Mouse (Mus musculus) limb, embryonic 15.5 days (tissue): ENCODE data around the gene 1700084M14Rik. TPM values are rescaled to one million over a fixed set of nuclear protein-coding genes. Genes with fewer than 3 reads are reported as not detected.
"Not testable (repeated sequence)": the region's sequence is repeated elsewhere in the genome, so short reads cannot be mapped to it uniquely, and the experiment has no call there.

Experiments
- ATAC-seq: fragments of 200-750 bp; cut with Nextera tagmentation; 2 replicates; pipeline ENCODE4 v1.8.0; 2017; ENCODE audit warnings: low read depth, moderate TSS enrichment; ENCODE audit not compliant: insufficient number of reproducible peaks, low FRiP score, low TSS enrichment
- H3K27ac ChIP-seq: fragments of 300-500 bp; sonication (generic); 2 replicates; pipeline ENCODE4 v1.5.1; 2015; ENCODE audit warnings: moderate library complexity, mild to moderate bottlenecking, inconsistent platforms
- H3K27me3 ChIP-seq: fragments of 300-500 bp; sonication (generic); 2 replicates; pipeline ENCODE4 v1.6.1; 2015; ENCODE audit warnings: inconsistent platforms
- H3K36me3 ChIP-seq: fragments of 300-500 bp; sonication (generic); 2 replicates; pipeline ENCODE4 v1.6.1; 2015; ENCODE audit warnings: inconsistent platforms
- H3K4me1 ChIP-seq: fragments of 300-500 bp; sonication (generic); 2 replicates; pipeline ENCODE4 v1.6.1; 2015; ENCODE audit warnings: inconsistent platforms
- H3K4me2 ChIP-seq: fragments of 300-500 bp; sonication (generic); 2 replicates; pipeline ENCODE4 v1.6.1; 2015; ENCODE audit warnings: mild to moderate bottlenecking, inconsistent platforms
- H3K4me3 ChIP-seq: fragments of 300-500 bp; sonication (generic); 2 replicates; pipeline ENCODE4 v1.5.1; 2015; ENCODE audit warnings: mild to moderate bottlenecking, inconsistent platforms
- H3K9ac ChIP-seq: fragments of 300-500 bp; sonication (generic); 2 replicates; pipeline ENCODE4 v1.6.1; 2015; ENCODE audit warnings: inconsistent platforms
- H3K9me3 ChIP-seq: fragments of 300-500 bp; sonication (generic); 2 replicates; pipeline ENCODE4 v1.6.1; 2016; ENCODE audit warnings: inconsistent platforms
- WGBS: fragments of 180-500 bp; shearing (Covaris S2); methylation state at CpG from one replicate; pipeline ENCODE4 v1.1.7; 2015; 5-methylcytosine and 5-hydroxymethylcytosine counted together
- polyA plus RNA-seq: library from polyadenylated mRNA; unstranded; fragments of >200 nt; fragmentation: Nextera tagmentation; extraction: Ambion mirVana; gene quantifications from 2 replicates; pipeline ENCODE4 v1.2.1, GENCODE M21; 2015

Gene 1700084M14Rik
- polyA plus RNA-seq, result not detected in 2 replicates

- H3K27ac ChIP-seq, H3K4me1 ChIP-seq, H3K4me2 ChIP-seq, H3K27me3 ChIP-seq, H3K36me3 ChIP-seq, H3K4me3 ChIP-seq, H3K9ac ChIP-seq, H3K9me3 ChIP-seq, ATAC-seq: not testable (repeated sequence)
- WGBS, result 87% methylated on average over 3 of the region's 3 CpGs
Observed at GRCm38 (mm10) chrX:91575811-91576210, at the start of gene 1700084M14Rik. Gene 1700084M14Rik (minus strand): TSS chrX:91575911.

Other genes with a start within 250 kb of the 1700084M14Rik start
- gene Mageb2, start 244.2 kb downstream of the 1700084M14Rik start, polyA plus RNA-seq, result not detected in 2 replicates
- not detected in 2 replicates for gene Gm5072, start 183.4 kb downstream of the 1700084M14Rik start, polyA plus RNA-seq
- not detected in 2 replicates for gene Gm8914, start 95.8 kb downstream of the 1700084M14Rik start, polyA plus RNA-seq
- gene Gm14781, start 56.3 kb upstream of the 1700084M14Rik start, polyA plus RNA-seq, result not detected in 2 replicates
- not detected in 2 replicates for gene Mageb5, start 207.1 kb upstream of the 1700084M14Rik start, polyA plus RNA-seq